Mouse (Mus musculus) liver, postnatal 0 days (tissue): ENCODE data around the gene 4933402D24Rik.

Experiments
- CTCF ChIP-seq: sonication (generic); IDR thresholded peaks from 2 replicates; pipeline ENCODE4 v1.5.1; 2016; ENCODE audit warnings: antibody characterized with exemption, low read depth
- EP300 ChIP-seq: IDR thresholded peaks from 2 replicates; pipeline ENCODE4 v1.6.1; 2016; ENCODE audit warnings: antibody characterized with exemption, low read depth, mild to moderate bottlenecking

DNA sequence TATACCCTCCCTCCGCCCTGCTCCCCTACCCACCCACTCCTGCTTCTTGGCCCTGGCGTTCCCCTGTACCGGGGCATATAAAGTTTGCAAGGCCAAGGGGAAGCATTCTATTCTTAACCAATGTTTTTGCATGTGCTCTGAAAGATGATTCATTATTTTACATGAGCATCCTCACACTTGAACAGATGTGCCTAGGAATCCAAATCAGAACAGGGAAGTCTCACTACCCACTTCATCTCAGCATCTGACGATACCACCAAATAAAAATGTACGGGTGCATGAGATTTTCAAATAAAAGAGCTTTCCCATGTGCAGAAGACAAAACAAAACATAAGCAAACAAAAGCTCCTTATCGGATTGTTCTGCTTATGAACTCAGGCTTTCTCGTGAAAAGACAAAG, 48.9 kb downstream of the 4933402D24Rik start:
- no peak for TF ChIP-seq CTCF
- TF ChIP-seq EP300 = no peak
